Mouse (Mus musculus) forebrain, embryonic 12.5 days (tissue): Measurements from ENCODE around the gene Gtf2i. TPM values are rescaled to one million over a fixed set of nuclear protein-coding genes. Genes with fewer than 3 reads are reported as not detected.

Experiments
- ATAC-seq: fragments of 200-750 bp; cut with Nextera tagmentation; 2 replicates; pipeline ENCODE4 v1.8.0; 2017; ENCODE audit warnings: moderate TSS enrichment; ENCODE audit not compliant: low FRiP score
- H3K27ac ChIP-seq: fragments of 300-500 bp; sonication (generic); 2 replicates; pipeline ENCODE4 v1.5.1; 2016; ENCODE audit warnings: mild to moderate bottlenecking
- H3K27me3 ChIP-seq: fragments of 300-500 bp; sonication (generic); 2 replicates; pipeline ENCODE4 v1.6.1; 2016; ENCODE audit warnings: mild to moderate bottlenecking
- H3K36me3 ChIP-seq: fragments of 300-500 bp; sonication (generic); replicated peaks from 2 replicates; pipeline ENCODE4 v1.6.1; 2016; ENCODE audit warnings: mild to moderate bottlenecking
- H3K4me1 ChIP-seq: fragments of 300-500 bp; sonication (generic); 2 replicates; pipeline ENCODE4 v1.6.1; 2016
- H3K4me2 ChIP-seq: fragments of 300-500 bp; sonication (generic); 2 replicates; pipeline ENCODE4 v1.6.1; 2016; ENCODE audit warnings: mild to moderate bottlenecking, moderate library complexity
- H3K4me3 ChIP-seq: fragments of 300-500 bp; sonication (generic); replicated peaks from 2 replicates; pipeline ENCODE4 v1.5.1; 2016; ENCODE audit warnings: mild to moderate bottlenecking
- H3K9ac ChIP-seq: fragments of 300-500 bp; sonication (generic); 2 replicates; pipeline ENCODE4 v1.6.1; 2016; ENCODE audit warnings: mild to moderate bottlenecking
- H3K9me3 ChIP-seq: fragments of 300-500 bp; sonication (generic); 2 replicates; pipeline ENCODE4 v1.6.1; 2016
- WGBS: fragments of 180-500 bp; shearing (Covaris S2); methylation state at CpG from one replicate; pipeline ENCODE4 v1.1.7; 2016; 5-methylcytosine and 5-hydroxymethylcytosine counted together
- polyA plus RNA-seq: library from polyadenylated mRNA; unstranded; fragments of >200 nt; fragmentation: Nextera tagmentation; extraction: Ambion mirVana; gene quantifications from 2 replicates; pipeline ENCODE4 v1.2.1, GENCODE M21; 2016

Gene Gtf2i
- polyA plus RNA-seq, 1 experiment from 2014 or later, result 245 TPM

- H3K4me2 ChIP-seq, result no peak overlapping the region
- no peak overlapping the region for H3K27ac ChIP-seq
- 95% methylated on average over 6 of the region's 6 CpGs for WGBS
- no peak overlapping the region for H3K4me3 ChIP-seq
- no peaks in the 10 kb centered on the region for H3K27me3 ChIP-seq
- peaks cover 96% of the 10 kb centered on the region for H3K36me3 ChIP-seq
- no peaks in the 10 kb centered on the region for H3K4me1 ChIP-seq
- no peak overlapping the region for H3K9ac ChIP-seq
- ATAC-seq, result no peak
- H3K9me3 ChIP-seq, result no peaks in the 10 kb centered on the region
Observed at GRCm38 (mm10) chr5:134291096-134291495, 23.5 kb downstream of the Gtf2i start.

- H3K4me2 ChIP-seq, result no peak overlapping the region
- WGBS, result 91% methylated on average over 12 of the region's 12 CpGs
Observed at GRCm38 (mm10) chr5:134289935-134290560, 24.5 kb downstream of the Gtf2i start.

GRCm38 (mm10) chr5:134288071-134288470, 26.5 kb downstream of the Gtf2i start:
- H3K27ac ChIP-seq, result no peak overlapping the region
- 82% methylated on average over 3 of the region's 3 CpGs for WGBS

More at GRCm38 (mm10) chr5:134289935-134290560, 24.5 kb downstream of the Gtf2i start:
- H3K4me3 ChIP-seq, result no peak overlapping the region
- no peak overlapping the region for H3K9ac ChIP-seq
- no peaks in the 10 kb centered on the region for H3K27me3 ChIP-seq
- H3K9me3 ChIP-seq, result no peaks in the 10 kb centered on the region
- peaks cover 98% of the 10 kb centered on the region for H3K36me3 ChIP-seq
- no peak overlapping the region for H3K27ac ChIP-seq
- no peaks in the 10 kb centered on the region for H3K4me1 ChIP-seq
- ATAC-seq, result no peak

GRCm38 (mm10) chr5:134284921-134285320, 29.6 kb downstream of the Gtf2i start:
- Histone ChIP-seq H3K27me3 (no peaks in the 10 kb centered on the region), H3K36me3 (peaks cover 98% of the 10 kb centered on the region), H3K4me3 (no peak overlapping the region), H3K4me2 (no peak overlapping the region), H3K4me1 (no peaks in the 10 kb centered on the region), H3K9ac (no peak overlapping the region), H3K27ac (no peak overlapping the region), H3K9me3 (no peaks in the 10 kb centered on the region)
- no peak for ATAC-seq
- WGBS, result 94% methylated on average over 12 of the region's 12 CpGs

More at GRCm38 (mm10) chr5:134288071-134288470, 26.5 kb downstream of the Gtf2i start:
- H3K4me3 ChIP-seq, result no peak overlapping the region
- H3K4me1 ChIP-seq, result no peaks in the 10 kb centered on the region
- H3K9ac ChIP-seq, result no peak overlapping the region
- ATAC-seq, result no peak
- H3K4me2 ChIP-seq, result no peak overlapping the region
- no peaks in the 10 kb centered on the region for H3K9me3 ChIP-seq
- H3K27me3 ChIP-seq, result no peaks in the 10 kb centered on the region
- H3K36me3 ChIP-seq, result peaks cover 99% of the 10 kb centered on the region

GRCm38 (mm10) chr5:134282603-134283002, 32.0 kb downstream of the Gtf2i start:
- 95% methylated on average over 9 of the region's 9 CpGs for WGBS
- peaks cover 98% of the 10 kb centered on the region for H3K36me3 ChIP-seq
- no peak for ATAC-seq

GRCm38 (mm10) chr5:134282076-134282475, 32.5 kb downstream of the Gtf2i start:
- Histone ChIP-seq H3K4me3 (no peak overlapping the region), H3K4me1 (no peaks in the 10 kb centered on the region), H3K4me2 (no peak overlapping the region), H3K9me3 (no peaks in the 10 kb centered on the region), H3K36me3 (peaks cover 98% of the 10 kb centered on the region), H3K9ac (no peak overlapping the region), H3K27me3 (no peaks in the 10 kb centered on the region), H3K27ac (no peak overlapping the region)
- WGBS, result 86% methylated on average over 3 of the region's 3 CpGs
- ATAC-seq, result no peak

More at GRCm38 (mm10) chr5:134282603-134283002, 32.0 kb downstream of the Gtf2i start:
- no peak overlapping the region for H3K4me3 ChIP-seq
- H3K9ac ChIP-seq, result no peak overlapping the region
- no peaks in the 10 kb centered on the region for H3K27me3 ChIP-seq
- H3K4me1 ChIP-seq, result no peaks in the 10 kb centered on the region
- no peak overlapping the region for H3K4me2 ChIP-seq
- no peaks in the 10 kb centered on the region for H3K9me3 ChIP-seq
- no peak overlapping the region for H3K27ac ChIP-seq

GRCm38 (mm10) chr5:134279371-134279770, 35.2 kb downstream of the Gtf2i start:
- peaks cover 93% of the 10 kb centered on the region for H3K36me3 ChIP-seq
- H3K4me2 ChIP-seq, result no peak overlapping the region
- H3K9ac ChIP-seq, result no peak overlapping the region
- ATAC-seq, result no peak
- no peaks in the 10 kb centered on the region for H3K9me3 ChIP-seq
- no peak overlapping the region for H3K27ac ChIP-seq
- no peaks in the 10 kb centered on the region for H3K27me3 ChIP-seq
- no peak overlapping the region for H3K4me3 ChIP-seq
- 92% methylated on average over 7 of the region's 7 CpGs for WGBS
- H3K4me1 ChIP-seq, result no peaks in the 10 kb centered on the region

- Histone ChIP-seq H3K4me1 (no peaks in the 10 kb centered on the region), H3K9ac (no peak overlapping the region), H3K27ac (no peak overlapping the region), H3K27me3 (no peaks in the 10 kb centered on the region), H3K9me3 (no peaks in the 10 kb centered on the region), H3K4me2 (no peak overlapping the region), H3K36me3 (peaks cover 93% of the 10 kb centered on the region), H3K4me3 (no peak overlapping the region)
- WGBS, result 89% methylated on average over 4 of the region's 4 CpGs
- ATAC-seq, result no peak
Observed at GRCm38 (mm10) chr5:134277109-134277508, 37.5 kb downstream of the Gtf2i start.

GRCm38 (mm10) chr5:134275556-134275955, 39.0 kb downstream of the Gtf2i start:
- Histone ChIP-seq H3K4me3 (no peak overlapping the region), H3K36me3 (peaks cover 94% of the 10 kb centered on the region), H3K27me3 (no peaks in the 10 kb centered on the region), H3K4me2 (no peak overlapping the region), H3K27ac (no peak overlapping the region), H3K9ac (no peak overlapping the region), H3K4me1 (no peaks in the 10 kb centered on the region), H3K9me3 (no peaks in the 10 kb centered on the region)
- WGBS, result 91% methylated on average over 10 of the region's 10 CpGs
- no peak for ATAC-seq

GRCm38 (mm10) chr5:134275021-134275420, 39.5 kb downstream of the Gtf2i start:
- Histone ChIP-seq H3K4me1 (no peaks in the 10 kb centered on the region), H3K27ac (no peak overlapping the region), H3K4me3 (no peak overlapping the region), H3K9ac (no peak overlapping the region), H3K27me3 (no peaks in the 10 kb centered on the region), H3K36me3 (peaks cover 94% of the 10 kb centered on the region), H3K9me3 (no peaks in the 10 kb centered on the region), H3K4me2 (no peak overlapping the region)
- WGBS, result 93% methylated on average over 11 of the region's 11 CpGs
- ATAC-seq, result no peak

- H3K27me3 ChIP-seq, result no peaks in the 10 kb centered on the region
- no peaks in the 10 kb centered on the region for H3K9me3 ChIP-seq
- H3K4me1 ChIP-seq, result no peaks in the 10 kb centered on the region
- H3K9ac ChIP-seq, result no peak overlapping the region
- no peak for ATAC-seq
- H3K27ac ChIP-seq, result no peak overlapping the region
- no peak overlapping the region for H3K4me3 ChIP-seq
- WGBS, result 91% methylated on average over 8 of the region's 8 CpGs
- peaks cover 94% of the 10 kb centered on the region for H3K36me3 ChIP-seq
- no peak overlapping the region for H3K4me2 ChIP-seq
Observed at GRCm38 (mm10) chr5:134273761-134274160, 40.8 kb downstream of the Gtf2i start.

GRCm38 (mm10) chr5:134272761-134273160, 41.8 kb downstream of the Gtf2i start:
- no peak overlapping the region for H3K9ac ChIP-seq
- no peaks in the 10 kb centered on the region for H3K9me3 ChIP-seq
- H3K36me3 ChIP-seq, result peaks cover 94% of the 10 kb centered on the region
- H3K4me3 ChIP-seq, result no peak overlapping the region
- no peak overlapping the region for H3K4me2 ChIP-seq
- H3K27me3 ChIP-seq, result no peaks in the 10 kb centered on the region
- no peak for ATAC-seq
- H3K27ac ChIP-seq, result no peak overlapping the region
- H3K4me1 ChIP-seq, result no peaks in the 10 kb centered on the region
- WGBS, result 86% methylated on average over 11 of the region's 11 CpGs

- no peak for ATAC-seq
- H3K36me3 ChIP-seq, result peaks cover 93% of the 10 kb centered on the region
- no peak overlapping the region for H3K27ac ChIP-seq
Observed at GRCm38 (mm10) chr5:134271421-134271820, 43.1 kb downstream of the Gtf2i start.

More at GRCm38 (mm10) chr5:134271421-134271820, 43.1 kb downstream of the Gtf2i start:
- Histone ChIP-seq H3K4me1 (no peaks in the 10 kb centered on the region), H3K27me3 (no peaks in the 10 kb centered on the region), H3K9ac (no peak overlapping the region), H3K4me2 (no peak overlapping the region), H3K9me3 (no peaks in the 10 kb centered on the region), H3K4me3 (no peak overlapping the region)
- WGBS, result 92% methylated on average over 11 of the region's 11 CpGs
